Mouse (Mus musculus): ENCODE measurements around the gene Gpr35. TPM values are rescaled to one million over a fixed set of nuclear protein-coding genes. Genes with fewer than 3 reads are reported as not detected.

The Gpr35 gene
- under 1 TPM; 0.62 to 0.76 TPM for total RNA-seq (2021)
- long read RNA-seq, experiment 1, result 0 reads
- long read RNA-seq, experiment 2, partial matches to known transcripts, result 0 of 2 reads
- long read RNA-seq, experiment 2, other reads (novel, unspliced or antisense), result 1 of 2 reads

DNA sequence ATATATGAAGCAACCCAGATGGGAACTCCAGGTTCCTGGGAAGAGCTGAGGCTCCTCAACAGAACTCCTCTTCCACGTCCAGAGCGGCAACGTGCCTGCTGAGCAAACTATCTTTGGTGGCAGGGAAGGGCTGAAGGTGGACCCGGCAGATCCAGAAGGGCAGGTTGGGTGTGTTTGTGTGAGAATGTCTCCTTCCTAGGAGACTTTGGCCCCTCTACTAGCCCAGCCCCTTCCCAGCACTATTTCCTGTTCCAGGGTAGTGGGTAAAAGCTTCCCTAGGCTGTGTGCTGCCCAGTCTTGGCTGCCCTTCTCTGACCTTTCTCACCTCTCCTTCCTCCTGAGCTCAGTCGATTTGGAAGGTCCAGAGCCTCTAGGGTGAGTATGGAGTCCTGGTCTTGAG lies at the start of gene Gpr35:
TSS of gene Gpr35 (plus strand) at position 259 of the 400 bp plus-strand sequence.
- no peak for DNase-seq (ENCODE audit: low spot score in 2 of 2)

DNA sequence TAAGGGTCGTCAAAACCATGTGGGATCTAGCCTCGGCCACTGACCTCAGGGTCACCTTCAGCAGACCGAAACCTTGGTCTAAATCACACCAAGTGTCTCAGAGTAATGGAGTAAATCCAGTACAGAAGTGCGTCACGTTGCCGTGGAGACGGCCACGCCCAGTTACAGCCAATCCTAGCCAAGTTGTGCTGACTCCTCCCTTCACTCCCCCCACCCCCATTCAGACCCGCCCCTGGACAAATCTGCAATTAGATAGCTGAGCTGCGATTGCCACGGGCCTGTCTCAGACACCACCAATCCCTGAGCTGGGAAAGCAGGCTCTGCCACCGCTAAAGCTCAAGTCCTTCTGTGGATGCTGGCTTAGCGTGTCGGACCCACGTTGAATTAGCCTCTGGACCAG lies 47.9 kb upstream of the Gpr35 start, which contains the start of gene Ankmy1:
TSS of gene Ankmy1 (minus strand) at position 121 of the 400 bp plus-strand sequence.
- peak; percentile 30 to 32 for DNase-seq (ENCODE audit: low spot score in 2 of 2)

GRCm38 (mm10) chr1:92903627-92904026 lies 47.0 kb upstream of the Gpr35 start:
- no peak for DNase-seq (ENCODE audit: low spot score in 2 of 2)

GRCm38 (mm10) chr1:92905703-92906310 lies 44.9 kb upstream of the Gpr35 start:
- DNase-seq (ENCODE audit: low spot score in 2 of 2), result no peak

DNA sequence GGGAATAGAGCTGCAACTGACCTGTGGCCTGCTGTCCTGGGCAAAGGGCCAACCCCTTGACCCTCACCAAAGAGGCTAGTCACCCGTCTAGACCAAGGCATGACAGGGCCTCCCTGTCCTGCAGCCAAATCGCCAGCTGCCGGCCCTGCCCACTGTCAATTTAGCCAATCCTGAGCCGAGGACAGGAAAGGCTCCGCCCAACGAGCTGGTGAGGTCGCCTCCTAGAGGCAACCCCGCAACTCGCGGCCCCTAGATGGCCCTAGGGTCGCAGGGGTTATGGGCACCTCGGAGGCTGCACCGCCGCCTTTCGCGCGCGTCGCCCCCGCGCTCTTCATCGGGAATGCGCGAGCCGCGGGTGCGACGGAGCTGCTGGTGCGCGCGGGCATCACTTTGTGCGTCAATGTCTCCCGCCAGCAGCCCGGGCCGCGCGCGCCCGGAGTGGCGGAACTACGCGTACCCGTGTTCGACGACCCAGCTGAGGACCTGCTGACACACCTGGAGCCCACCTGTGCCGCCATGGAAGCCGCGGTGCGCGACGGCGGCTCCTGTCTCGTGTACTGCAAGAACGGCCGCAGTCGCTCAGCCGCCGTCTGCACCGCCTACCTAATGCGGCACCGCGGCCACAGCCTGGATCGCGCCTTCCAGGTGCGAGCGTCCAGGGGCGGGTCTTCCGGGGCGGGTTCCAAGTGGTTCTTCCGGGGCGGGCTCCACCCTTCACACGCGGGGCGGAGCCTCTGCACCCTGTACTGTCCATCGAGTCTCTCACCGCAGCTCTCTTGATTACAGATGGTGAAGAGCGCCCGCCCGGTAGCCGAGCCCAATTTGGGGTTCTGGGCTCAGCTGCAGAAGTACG lies 43.7 kb upstream of the Gpr35 start, which contains the start of gene Dusp28:
TSS of gene Dusp28 (plus strand) at position 203 of the 853 bp plus-strand sequence.
- DNase-seq (ENCODE audit: low spot score in 2 of 2), result peak; percentile 60 to 83

DNA sequence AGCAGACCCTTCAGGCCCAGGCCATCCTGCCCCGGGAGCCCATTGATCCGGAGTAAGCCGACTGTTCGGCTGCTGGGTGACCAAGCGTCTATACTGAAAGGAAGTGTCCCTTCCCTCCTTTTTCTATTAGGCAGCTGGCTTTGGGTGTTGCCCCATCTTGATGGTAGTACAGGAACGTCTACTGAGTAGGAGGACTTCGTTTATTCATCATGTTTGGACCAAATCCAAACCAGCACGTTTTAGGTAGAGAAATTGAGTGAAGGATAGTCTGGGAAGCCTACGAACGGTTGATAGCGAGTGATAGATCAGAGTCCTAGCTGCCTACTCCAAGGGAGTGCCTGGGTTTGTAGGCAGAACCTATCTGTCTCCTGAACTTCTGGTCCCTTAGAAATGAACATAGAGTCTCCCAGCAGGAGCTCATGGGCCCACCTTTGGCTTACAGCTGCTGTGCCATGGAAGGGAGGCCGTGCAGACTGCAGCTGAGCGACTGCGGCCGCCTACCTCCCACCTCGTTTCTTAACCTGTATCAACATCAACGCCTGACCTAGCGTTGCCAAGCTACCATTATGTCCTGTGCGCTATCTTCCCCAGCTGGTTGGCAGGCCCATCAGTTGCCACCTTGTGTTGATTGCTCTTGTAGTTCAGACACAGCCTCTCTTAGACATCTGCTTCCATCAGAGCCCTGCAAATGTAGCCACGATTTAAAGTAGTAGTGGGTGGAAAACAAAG lies 42.9 kb upstream of the Gpr35 start:
- DNase-seq (ENCODE audit: low spot score in 2 of 2), result no peak

DNA sequence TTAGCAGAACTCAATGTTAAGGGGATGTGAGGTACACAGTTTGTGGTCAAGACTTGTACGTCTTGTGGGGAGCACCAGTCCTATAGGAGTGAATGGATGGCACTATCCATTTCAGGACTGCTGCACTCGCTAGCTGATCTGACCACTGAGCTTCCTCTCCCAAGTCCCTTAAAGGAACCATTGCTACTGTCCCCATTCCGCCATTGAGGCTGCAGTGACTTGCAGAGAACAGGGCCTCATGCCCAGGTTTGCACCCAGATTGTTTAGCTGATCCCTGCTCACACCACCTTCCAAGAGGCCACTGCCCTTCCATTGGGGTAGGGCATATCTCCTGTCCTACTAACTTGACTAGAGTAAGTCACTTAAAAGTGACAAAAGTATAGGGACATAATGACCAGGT lies 42.0 kb upstream of the Gpr35 start:
- no peak for DNase-seq (ENCODE audit: low spot score in 2 of 2)

DNA sequence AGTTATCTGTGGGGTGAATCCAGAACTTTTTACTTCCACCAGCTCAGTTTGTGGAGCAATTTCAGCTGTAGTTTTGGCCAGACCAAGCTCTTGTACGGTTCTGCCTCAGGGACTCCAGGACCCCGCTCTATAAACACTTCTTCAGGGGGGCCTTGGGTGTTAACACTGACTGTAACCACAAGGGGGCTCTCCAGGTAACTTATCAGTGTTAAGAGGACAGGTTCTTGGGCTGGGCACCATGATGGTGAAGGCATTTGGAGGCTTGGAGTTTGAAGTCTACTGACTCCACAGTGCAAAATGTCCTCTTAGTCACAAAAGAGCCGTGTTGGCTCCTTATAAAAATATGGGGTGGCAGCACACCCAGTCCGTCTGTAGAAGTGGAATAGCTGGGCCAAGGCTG lies 41.6 kb upstream of the Gpr35 start:
- DNase-seq (ENCODE audit: low spot score in 2 of 2), result no peak

- peak; percentile 56 for DNase-seq (ENCODE audit: low spot score in 2 of 2)
Observed at GRCm38 (mm10) chr1:92910239-92910885, 40.3 kb upstream of the Gpr35 start, which contains the start of gene Rnpepl1. Gene Rnpepl1 (plus strand): TSS chr1:92910783.

DNA sequence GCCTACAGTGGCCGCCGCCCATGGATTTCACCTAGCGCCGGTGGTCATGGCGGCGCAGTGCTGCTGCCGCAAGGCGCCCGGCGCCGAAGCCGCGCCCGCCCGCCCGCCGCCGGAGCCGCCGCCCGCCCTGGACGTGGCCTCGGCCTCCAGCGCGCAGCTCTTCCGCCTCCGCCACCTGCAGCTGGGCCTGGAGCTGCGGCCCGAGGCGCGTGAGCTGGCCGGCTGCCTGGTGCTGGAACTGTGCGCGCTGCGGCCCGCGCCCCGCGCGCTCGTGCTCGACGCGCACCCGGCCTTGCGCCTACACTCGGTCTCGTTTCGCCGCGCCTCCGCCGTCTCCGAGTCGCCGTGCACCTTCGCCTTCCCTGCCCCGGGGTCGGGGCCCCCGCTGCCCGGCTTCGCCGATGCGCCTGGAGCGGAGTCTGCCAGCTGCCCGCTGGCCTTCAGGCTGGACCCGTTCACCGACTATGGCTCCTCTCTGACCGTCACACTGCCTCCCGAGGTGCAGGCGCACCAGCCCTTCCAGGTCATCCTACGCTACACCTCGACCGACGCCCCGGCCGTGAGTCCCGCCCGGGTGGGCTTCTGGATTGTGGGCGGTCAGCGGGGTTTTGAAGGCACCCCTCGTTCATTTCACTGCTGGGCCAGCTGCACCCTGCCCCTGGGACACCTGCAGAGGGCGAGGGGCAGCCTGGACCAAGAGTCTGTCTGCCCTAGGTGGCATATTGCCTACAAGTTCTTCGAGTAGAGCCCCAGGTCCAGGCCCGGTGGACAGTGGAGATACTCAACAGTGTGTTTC lies 39.5 kb upstream of the Gpr35 start:
- peak; percentile 22 to 33 for DNase-seq (ENCODE audit: low spot score in 2 of 2)

GRCm38 (mm10) chr1:92911721-92912138 lies 38.9 kb upstream of the Gpr35 start:
- no peak for DNase-seq (ENCODE audit: low spot score in 2 of 2)

DNA sequence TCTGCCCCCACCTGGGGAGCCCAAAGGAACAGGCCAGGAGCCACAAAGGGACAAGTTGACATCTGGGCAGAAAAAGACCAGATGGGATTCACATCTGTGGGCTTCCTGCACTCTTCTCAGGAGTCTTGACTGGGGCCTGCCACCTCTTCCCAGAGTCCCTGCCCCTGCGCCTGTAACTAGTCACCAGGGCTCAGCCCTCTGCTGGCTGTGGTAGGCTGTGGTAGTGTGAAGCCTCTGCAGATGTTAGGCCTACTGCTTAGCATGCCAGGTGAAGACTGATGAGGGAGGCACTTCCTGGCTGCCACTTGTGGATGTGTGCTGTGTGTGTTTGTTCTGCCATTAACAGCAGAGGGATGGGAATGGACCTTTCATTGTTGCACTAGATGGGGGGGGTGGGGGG lies 38.4 kb upstream of the Gpr35 start:
- DNase-seq (ENCODE audit: low spot score in 2 of 2), result no peak

DNA sequence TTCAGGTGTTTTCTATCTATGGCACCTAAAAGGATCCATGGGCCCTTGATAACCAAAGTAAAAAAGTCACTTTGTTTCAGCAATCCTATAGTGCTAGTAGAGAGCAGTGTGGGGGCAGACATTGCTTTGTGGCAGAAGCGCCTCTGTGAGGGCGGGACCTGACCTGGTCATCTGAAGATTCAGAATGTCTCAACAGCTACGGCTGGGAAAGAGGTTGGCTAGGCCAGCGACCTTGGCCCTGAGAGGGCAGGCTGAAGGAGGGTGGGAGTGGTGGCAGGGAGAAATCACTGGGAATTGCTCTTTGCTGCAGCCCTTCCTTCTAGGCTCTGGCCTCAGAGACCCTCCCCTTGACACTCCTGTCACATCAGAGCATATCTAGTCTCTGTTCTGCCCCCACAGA lies 36.4 kb upstream of the Gpr35 start:
- DNase-seq (ENCODE audit: low spot score in 2 of 2), result no peak

DNA sequence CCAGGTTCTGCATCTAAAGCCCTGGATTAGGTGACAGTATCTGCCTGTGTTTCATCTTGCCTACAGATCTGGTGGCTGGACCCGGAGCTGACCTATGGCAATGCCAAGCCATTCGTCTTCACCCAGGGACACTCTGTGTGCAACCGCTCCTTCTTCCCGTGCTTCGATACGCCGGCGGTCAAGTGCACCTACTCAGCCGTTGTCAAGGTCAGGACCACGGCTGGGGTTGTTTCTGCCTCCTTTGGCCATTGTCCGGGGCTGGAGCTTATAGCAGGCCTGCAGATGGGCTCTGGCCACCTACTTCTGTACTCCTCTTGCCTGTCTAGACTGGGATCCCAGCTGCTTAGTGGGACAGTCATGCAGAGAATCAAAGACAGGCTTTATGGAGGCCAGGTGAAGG lies 35.7 kb upstream of the Gpr35 start:
- no peak for DNase-seq (ENCODE audit: low spot score in 2 of 2)

DNA sequence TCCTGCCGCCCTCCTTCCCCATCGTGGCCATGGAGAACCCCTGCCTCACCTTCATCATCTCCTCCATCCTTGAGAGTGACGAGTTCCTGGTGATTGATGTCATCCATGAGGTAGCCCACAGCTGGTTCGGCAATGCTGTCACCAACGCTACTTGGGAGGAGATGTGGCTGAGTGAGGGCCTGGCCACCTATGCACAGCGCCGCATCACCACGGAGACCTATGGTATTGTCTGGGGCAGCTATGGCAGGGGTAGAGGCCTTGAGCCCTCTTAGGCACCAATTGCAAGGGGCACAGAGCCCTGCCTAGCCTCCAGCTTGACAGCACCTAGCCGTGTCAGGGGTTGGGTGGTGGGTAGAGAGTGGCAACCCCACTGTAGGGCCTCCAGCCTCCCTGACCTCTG lies 33.9 kb upstream of the Gpr35 start:
- DNase-seq (ENCODE audit: low spot score in 2 of 2), result no peak

- DNase-seq (ENCODE audit: low spot score in 2 of 2), result no peak
Observed at GRCm38 (mm10) chr1:92919151-92919550, 31.5 kb upstream of the Gpr35 start.

DNA sequence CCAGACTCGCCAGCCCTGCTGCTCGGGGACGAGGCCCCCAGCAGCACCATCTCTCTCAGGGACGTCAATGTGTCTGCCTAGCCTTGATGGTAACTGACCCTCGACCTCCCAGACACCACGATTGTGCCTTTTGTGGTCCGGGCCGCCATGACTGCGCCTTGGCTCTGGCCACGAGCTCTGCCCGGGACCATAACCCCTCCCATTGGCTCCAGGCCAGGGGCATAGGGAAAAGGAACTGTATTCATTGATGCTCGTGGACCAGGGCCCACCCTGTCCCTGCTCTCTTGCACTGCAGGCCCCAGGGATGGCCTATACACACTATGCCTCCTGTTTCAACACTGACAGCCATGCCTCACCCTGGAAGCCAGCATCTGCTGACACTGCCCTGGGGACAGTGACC lies 30.9 kb upstream of the Gpr35 start:
- no peak for DNase-seq (ENCODE audit: low spot score in 2 of 2)

GRCm38 (mm10) chr1:92920474-92921200 lies 30.0 kb upstream of the Gpr35 start:
- DNase-seq (ENCODE audit: low spot score in 2 of 2), result no peak

DNA sequence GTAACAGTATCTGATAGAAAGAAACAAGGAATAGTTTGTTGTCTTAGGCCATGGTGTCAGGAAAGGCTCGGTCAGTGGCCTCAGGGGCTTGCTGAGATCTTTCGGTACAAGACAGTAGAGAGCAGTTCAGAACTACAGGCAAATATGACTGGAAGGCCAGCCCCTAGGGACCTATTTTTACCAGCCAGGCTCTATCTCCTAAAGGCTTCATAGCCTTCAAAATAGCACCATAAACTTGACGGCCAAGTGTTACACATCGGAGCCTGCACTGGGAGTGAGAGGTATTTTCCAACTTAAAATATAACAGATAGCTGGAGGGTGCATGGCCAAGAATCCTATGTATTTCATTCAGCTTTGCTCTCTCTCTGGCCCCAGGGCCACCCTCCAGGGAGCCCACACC lies 29.2 kb upstream of the Gpr35 start:
- DNase-seq (ENCODE audit: low spot score in 2 of 2), result no peak

All from adrenal gland, postnatal 4 days (tissue).